Mouse (Mus musculus): Measurements from ENCODE around the gene Tex36. TPM values are rescaled to one million over a fixed set of nuclear protein-coding genes. Genes with fewer than 3 reads are reported as not detected.

Tex36 gene
- total and polyA plus RNA-seq, 2 experiments from 2014 or later: 0.38 TPM; not detected in 1

DNA sequence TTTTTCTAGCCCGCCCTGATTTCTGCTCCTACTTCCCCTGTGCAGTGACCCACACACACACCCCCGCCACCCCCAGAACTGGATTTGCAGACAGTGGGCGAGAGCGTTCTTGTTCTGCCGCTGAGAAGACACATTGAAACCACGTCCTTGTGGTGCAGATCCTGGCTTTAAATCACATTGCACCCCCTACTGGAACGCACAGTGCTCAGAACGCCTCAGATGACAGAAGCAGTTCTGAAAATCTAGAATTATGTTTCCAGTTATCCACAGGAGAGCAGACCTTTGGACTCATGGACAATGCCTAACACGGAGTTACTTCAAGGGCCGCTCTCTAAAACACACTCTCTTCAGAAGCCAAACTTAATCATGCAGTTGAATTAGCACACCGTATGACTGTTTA is 18.8 kb upstream of the Tex36 start:
- no peaks in the 10 kb centered on the region for H3K36me3 ChIP-seq (ENCODE audit: insufficient read depth, low read length)
- peak; percentile 76 for DNase-seq (ENCODE audit: low spot score)
- H3K9ac ChIP-seq (replicated peaks; ENCODE audit: low read length, poor library complexity, severe bottlenecking): no peak overlapping the region
- peak overlapping the region; percentile 15; the same call in 1 of the 2 replicates for H3K4me2 ChIP-seq (ENCODE audit: low read depth, low read length, poor library complexity, severe bottlenecking)
- H3K4me3 ChIP-seq (ENCODE audit: low read depth, low read length): no peak overlapping the region
- H3K4me1 ChIP-seq (ENCODE audit: insufficient read depth, low read length): no peaks in the 10 kb centered on the region
- 42% methylated on average over 11 of the region's 11 CpGs for WGBS
- no peaks in the 10 kb centered on the region for H3K27me3 ChIP-seq (ENCODE audit: insufficient read depth, low read length)
- no peak overlapping the region for H3K27ac ChIP-seq (ENCODE audit: low read depth, low read length)
- peak; percentile 84 for TF ChIP-seq CTCF (IDR thresholded peaks at IDR 0.05)
- no peak for ATAC-seq (ENCODE audit: low FRiP score)
- no peaks in the 10 kb centered on the region for H3K9me3 ChIP-seq (ENCODE audit: low read length)

GRCm38 (mm10) chr7:133612981-133613380 is 11.0 kb upstream of the Tex36 start:
- Histone ChIP-seq H3K4me2 (ENCODE audit: low read depth, low read length, poor library complexity, severe bottlenecking) (no peak overlapping the region), H3K27me3 (ENCODE audit: insufficient read depth, low read length) (no peaks in the 10 kb centered on the region), H3K27ac (ENCODE audit: low read depth, low read length) (no peak overlapping the region), H3K36me3 (ENCODE audit: insufficient read depth, low read length) (no peaks in the 10 kb centered on the region), H3K9ac (replicated peaks; ENCODE audit: low read length, poor library complexity, severe bottlenecking) (no peak overlapping the region), H3K9me3 (ENCODE audit: low read length) (no peaks in the 10 kb centered on the region), H3K4me3 (ENCODE audit: low read depth, low read length) (no peak overlapping the region), H3K4me1 (ENCODE audit: insufficient read depth, low read length) (peaks cover 10% of the 10 kb centered on the region)
- no peak for TF ChIP-seq CTCF (IDR thresholded peaks at IDR 0.05)
- DNase-seq (ENCODE audit: low spot score) (no peak), ATAC-seq (ENCODE audit: low FRiP score) (no peak)
- 71% methylated on average over 2 of the region's 2 CpGs for WGBS

DNA sequence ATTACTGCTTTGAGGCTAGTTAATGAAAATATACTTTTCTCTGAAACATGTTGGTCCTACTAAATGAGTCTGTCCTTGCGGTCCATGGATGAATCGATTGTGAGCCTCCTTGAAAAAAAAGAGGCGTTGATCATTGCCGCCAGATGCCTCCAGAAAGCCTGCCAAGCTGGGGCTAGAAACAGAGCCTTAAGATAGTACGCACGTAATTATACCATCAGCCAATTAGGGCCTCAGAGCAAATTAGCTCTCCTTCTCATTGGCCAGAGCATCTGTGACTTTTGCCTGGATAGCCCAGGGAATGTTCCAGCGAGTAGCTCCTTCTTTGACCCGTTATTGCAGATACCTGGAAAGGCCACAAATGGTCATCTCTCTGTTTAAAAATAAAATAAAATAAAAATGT is 7.6 kb upstream of the Tex36 start:
- H3K4me1 ChIP-seq (ENCODE audit: insufficient read depth, low read length): peaks cover 12% of the 10 kb centered on the region
- no peaks in the 10 kb centered on the region for H3K36me3 ChIP-seq (ENCODE audit: insufficient read depth, low read length)
- no peaks in the 10 kb centered on the region for H3K27me3 ChIP-seq (ENCODE audit: insufficient read depth, low read length)
- DNase-seq (ENCODE audit: low spot score) (peak; percentile 78), ATAC-seq (ENCODE audit: low FRiP score) (0 out of 2 replicates have a peak, but pooled peaks have one; percentile 23)
- no peak overlapping the region for H3K4me3 ChIP-seq (ENCODE audit: low read depth, low read length)
- H3K9ac ChIP-seq (replicated peaks; ENCODE audit: low read length, poor library complexity, severe bottlenecking): no peak overlapping the region
- no peak overlapping the region for H3K27ac ChIP-seq (ENCODE audit: low read depth, low read length)
- no peak overlapping the region for H3K4me2 ChIP-seq (ENCODE audit: low read depth, low read length, poor library complexity, severe bottlenecking)
- TF ChIP-seq CTCF (IDR thresholded peaks at IDR 0.05): no peak
- no peaks in the 10 kb centered on the region for H3K9me3 ChIP-seq (ENCODE audit: low read length)
- WGBS: 66% methylated on average over 8 of the region's 8 CpGs

DNA sequence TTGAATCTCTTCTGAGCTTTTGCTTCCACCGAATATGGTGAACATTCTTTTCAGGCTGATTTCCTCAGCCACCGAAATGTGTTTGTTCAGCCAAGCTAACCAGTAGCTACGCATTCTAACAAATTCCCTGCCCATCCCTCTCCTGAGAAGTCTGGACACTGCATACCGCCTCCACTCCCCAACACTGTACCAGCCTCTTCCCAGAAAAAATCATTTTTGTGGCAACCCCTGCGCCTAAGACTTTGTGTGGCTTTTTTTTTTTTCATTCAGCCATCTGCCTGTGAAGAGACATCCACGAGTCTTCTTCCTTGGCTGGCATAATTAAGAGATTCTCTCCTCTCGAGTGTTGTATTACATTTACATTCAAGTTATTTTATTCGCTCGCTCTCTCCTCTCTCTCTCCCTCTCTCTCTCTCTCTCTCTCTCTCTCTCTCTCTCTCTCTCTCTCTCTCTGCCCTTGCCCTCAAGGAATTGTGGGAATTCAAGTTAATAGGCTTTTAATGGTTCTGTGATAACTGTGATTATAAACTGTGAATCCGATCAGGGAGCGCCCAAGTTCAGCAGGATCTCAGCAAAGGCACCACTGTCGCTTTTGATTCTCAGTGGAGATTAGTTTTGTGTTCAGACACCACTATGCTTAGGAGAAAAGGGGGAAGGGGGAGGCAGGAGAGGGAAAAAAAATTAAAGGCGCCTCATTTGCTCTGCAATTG is 6.8 kb upstream of the Tex36 start:
- H3K9me3 ChIP-seq (ENCODE audit: low read length): no peaks in the 10 kb centered on the region
- H3K4me3 ChIP-seq (ENCODE audit: low read depth, low read length): no peak overlapping the region
- TF ChIP-seq CTCF (IDR thresholded peaks at IDR 0.05): no peak
- no peaks in the 10 kb centered on the region for H3K36me3 ChIP-seq (ENCODE audit: insufficient read depth, low read length)
- no peaks in the 10 kb centered on the region for H3K27me3 ChIP-seq (ENCODE audit: insufficient read depth, low read length)
- H3K4me1 ChIP-seq (ENCODE audit: insufficient read depth, low read length): peaks cover 12% of the 10 kb centered on the region
- peak overlapping the region; percentile 38 for H3K4me2 ChIP-seq (ENCODE audit: low read depth, low read length, poor library complexity, severe bottlenecking)
- DNase-seq (ENCODE audit: low spot score): peak; percentile 18
- no peak overlapping the region for H3K9ac ChIP-seq (replicated peaks; ENCODE audit: low read length, poor library complexity, severe bottlenecking)
- ATAC-seq (ENCODE audit: low FRiP score): no peak
- 30% methylated on average over 13 of the region's 13 CpGs for WGBS
- H3K27ac ChIP-seq (ENCODE audit: low read depth, low read length): peak overlapping the region; percentile 51

- H3K4me1 ChIP-seq (ENCODE audit: insufficient read depth, low read length): peaks cover 12% of the 10 kb centered on the region
- no peak overlapping the region for H3K9ac ChIP-seq (replicated peaks; ENCODE audit: low read length, poor library complexity, severe bottlenecking)
- DNase-seq (ENCODE audit: low spot score) (peak; percentile 37), ATAC-seq (ENCODE audit: low FRiP score) (no peak)
- H3K9me3 ChIP-seq (ENCODE audit: low read length): no peaks in the 10 kb centered on the region
- no peak for TF ChIP-seq CTCF (IDR thresholded peaks at IDR 0.05)
- H3K4me3 ChIP-seq (ENCODE audit: low read depth, low read length): no peak overlapping the region
- H3K27me3 ChIP-seq (ENCODE audit: insufficient read depth, low read length): no peaks in the 10 kb centered on the region
- H3K27ac ChIP-seq (ENCODE audit: low read depth, low read length): peak overlapping the region; percentile 51; the same call in 1 of the 2 replicates
- 50% methylated on average over 13 of the region's 13 CpGs for WGBS
- H3K4me2 ChIP-seq (ENCODE audit: low read depth, low read length, poor library complexity, severe bottlenecking): peak overlapping the region; percentile 38
- H3K36me3 ChIP-seq (ENCODE audit: insufficient read depth, low read length): no peaks in the 10 kb centered on the region
Measured at GRCm38 (mm10) chr7:133607883-133608575, 6.1 kb upstream of the Tex36 start.

DNA sequence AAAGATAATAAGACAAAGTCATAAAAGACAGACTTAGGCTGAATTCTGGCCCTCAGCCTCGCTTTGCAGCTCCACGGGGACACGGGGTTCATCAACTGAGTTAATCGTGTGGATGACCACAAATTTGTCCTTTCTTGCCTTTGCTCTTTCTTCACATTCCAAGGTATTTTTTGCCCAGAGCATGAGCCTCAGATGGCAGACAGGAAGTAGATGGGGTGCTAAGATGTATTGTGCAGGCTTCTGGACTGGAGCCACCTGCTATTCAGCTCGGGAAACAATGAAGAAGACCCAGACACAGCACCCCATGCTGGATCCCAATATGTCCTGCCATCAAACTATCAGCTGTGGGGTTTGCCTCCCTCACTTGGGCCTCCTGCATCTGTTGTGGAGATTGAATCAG is 5.4 kb upstream of the Tex36 start:
- WGBS: 54% methylated on average over 5 of the region's 5 CpGs
- Histone ChIP-seq H3K27ac (ENCODE audit: low read depth, low read length) (no peak overlapping the region), H3K4me2 (ENCODE audit: low read depth, low read length, poor library complexity, severe bottlenecking) (no peak overlapping the region), H3K9me3 (ENCODE audit: low read length) (no peaks in the 10 kb centered on the region), H3K4me3 (ENCODE audit: low read depth, low read length) (no peak overlapping the region), H3K27me3 (ENCODE audit: insufficient read depth, low read length) (no peaks in the 10 kb centered on the region), H3K36me3 (ENCODE audit: insufficient read depth, low read length) (no peaks in the 10 kb centered on the region), H3K4me1 (ENCODE audit: insufficient read depth, low read length) (peaks cover 12% of the 10 kb centered on the region), H3K9ac (replicated peaks; ENCODE audit: low read length, poor library complexity, severe bottlenecking) (no peak overlapping the region)
- no peak for TF ChIP-seq CTCF (IDR thresholded peaks at IDR 0.05)
- DNase-seq (ENCODE audit: low spot score) (peak; percentile 20), ATAC-seq (ENCODE audit: low FRiP score) (no peak)
